Mouse (Mus musculus): Measurements from ENCODE around the gene Ldlrad3. TPM values are rescaled to one million over a fixed set of nuclear protein-coding genes. Genes with fewer than 3 reads are reported as not detected.

Ldlrad3 gene
- polyA plus RNA-seq, 1 experiment: 9.8 TPM

DNA sequence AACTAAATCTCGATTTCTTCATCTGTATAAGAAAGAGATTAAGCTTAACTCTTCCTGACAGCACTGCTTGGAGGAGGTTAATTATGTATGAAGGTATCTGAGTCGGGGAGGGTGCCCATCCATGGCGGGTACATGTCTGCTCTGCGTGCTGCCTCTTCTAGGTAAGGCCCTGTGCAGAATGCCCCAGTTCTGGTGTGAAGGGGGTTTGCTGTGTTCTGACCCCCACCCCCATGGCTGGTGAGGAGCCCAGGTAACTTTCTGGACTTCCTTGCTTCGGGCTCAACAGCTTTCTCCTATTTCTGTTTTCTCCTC lies 279.9 kb downstream of the Ldlrad3 start:
- DNase-seq (ENCODE audit: low read depth): no peak

DNA sequence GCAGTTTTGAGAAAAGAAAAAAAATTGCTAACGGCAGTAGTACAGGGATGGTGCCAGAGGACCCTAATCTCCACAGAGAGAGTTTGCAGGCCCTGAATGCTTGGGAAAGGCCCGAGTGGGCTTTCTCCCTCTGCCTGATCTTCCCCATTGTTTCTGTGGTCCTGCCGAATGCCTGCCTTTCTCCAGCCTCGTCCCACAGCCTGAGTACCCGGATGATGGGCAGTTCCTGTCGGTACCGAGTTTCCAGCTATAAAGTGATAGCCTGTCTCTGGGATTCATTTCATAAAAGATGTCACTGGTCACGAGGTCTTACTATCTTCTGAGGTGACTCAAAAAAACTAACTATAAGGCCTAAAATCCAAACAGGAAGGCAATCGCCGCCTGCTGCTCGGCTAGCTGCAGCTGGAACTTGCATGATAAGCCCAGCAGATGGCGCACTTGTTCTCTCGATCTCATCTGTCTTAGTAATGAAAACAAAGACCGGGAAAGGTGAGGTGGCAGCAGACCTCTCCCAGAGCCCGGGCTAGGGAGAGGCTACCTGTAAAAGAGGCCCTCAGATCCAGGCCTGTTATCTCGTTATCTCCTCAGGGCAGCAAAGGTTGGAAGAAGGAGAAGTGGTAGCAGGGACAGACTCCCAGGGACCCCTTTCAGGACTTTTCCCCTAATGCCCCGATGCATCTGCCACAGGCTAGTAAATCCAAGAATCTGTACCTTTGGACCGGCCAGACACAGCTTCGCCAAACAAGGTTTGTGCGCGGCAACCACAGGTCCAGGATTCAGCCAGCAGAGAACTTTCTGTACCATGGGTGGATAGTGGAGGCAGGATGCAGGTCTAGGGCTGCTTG lies 280.4 kb downstream of the Ldlrad3 start:
- DNase-seq (ENCODE audit: low read depth): no peak

DNA sequence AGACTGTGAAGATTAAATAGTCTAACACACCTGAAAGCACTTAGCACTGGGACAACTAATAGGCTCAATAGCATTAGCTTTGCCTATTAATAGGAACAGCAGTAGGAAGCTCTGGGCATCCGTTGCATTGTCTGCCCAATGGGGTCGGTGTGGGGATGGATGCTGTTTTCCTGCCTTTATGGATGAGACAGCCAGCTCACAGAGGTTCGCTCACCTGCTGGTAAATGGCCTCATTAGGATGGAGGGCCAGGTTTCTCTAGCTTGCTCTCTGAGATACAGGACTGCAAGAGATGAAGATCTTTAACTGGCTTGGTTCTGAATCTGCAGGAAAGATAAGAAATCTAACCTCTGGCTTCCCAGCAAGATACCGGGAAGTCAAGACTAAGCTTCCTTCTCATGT lies 284.0 kb downstream of the Ldlrad3 start:
- DNase-seq (ENCODE audit: low read depth): no peak

Other genes with a start within 250 kb of the Ldlrad3 start
- gene Trim44, start 221.4 kb upstream of the Ldlrad3 start, polyA plus RNA-seq (2012; rRNA removed): 37.7 and 41.1 TPM in 2 replicates